Mouse (Mus musculus) cerebellum, adult 2 months (tissue): Measurements from ENCODE around the gene Alkbh2.

Experiments used
- CTCF ChIP-seq: fragments of 200-500 bp; IDR thresholded peaks from 2 replicates; pipeline ENCODE4 v1.5.1; 2011; ENCODE audit warnings: low read depth, mild to moderate bottlenecking, control low read depth, low read length, moderate library complexity, borderline replicate concordance; ENCODE audit not compliant: insufficient read depth
- POLR2A ChIP-seq: fragments of 200-500 bp; IDR thresholded peaks from 2 replicates; pipeline ENCODE4 v1.6.1; 2011; ENCODE audit warnings: low read length, control low read depth, borderline replicate concordance; ENCODE audit not compliant: insufficient read depth

DNA sequence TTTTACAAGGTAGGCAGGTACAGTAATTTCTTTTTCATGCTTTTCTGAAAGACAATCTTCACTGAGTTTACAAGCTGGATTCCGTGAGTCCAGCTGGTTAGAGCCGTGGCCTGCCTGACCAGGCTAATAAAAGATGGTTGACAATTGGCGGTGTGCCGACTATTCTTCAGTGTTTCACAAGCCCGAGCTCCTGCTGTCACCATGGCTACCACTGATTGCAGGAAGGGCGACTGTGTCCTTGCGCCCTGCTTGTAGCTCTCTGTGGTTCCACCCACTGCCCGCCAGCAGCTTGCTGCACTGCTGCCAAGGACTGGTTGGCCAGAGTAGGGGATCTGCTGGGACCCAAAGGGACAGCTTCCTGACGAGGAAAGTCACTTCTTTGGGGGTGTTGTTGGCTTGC is 11.2 kb upstream of the Alkbh2 start:
- no peak for TF ChIP-seq CTCF
- no peak for TF ChIP-seq POLR2A
